Mouse (Mus musculus): ENCODE measurements at regions not wholly inside any gene's neighbourhood (a gene's known extent, or its start where the extent isn't known, plus 50 kb on each side); places are given as distances from the start of the nearest gene placed in this dataset.

DNA sequence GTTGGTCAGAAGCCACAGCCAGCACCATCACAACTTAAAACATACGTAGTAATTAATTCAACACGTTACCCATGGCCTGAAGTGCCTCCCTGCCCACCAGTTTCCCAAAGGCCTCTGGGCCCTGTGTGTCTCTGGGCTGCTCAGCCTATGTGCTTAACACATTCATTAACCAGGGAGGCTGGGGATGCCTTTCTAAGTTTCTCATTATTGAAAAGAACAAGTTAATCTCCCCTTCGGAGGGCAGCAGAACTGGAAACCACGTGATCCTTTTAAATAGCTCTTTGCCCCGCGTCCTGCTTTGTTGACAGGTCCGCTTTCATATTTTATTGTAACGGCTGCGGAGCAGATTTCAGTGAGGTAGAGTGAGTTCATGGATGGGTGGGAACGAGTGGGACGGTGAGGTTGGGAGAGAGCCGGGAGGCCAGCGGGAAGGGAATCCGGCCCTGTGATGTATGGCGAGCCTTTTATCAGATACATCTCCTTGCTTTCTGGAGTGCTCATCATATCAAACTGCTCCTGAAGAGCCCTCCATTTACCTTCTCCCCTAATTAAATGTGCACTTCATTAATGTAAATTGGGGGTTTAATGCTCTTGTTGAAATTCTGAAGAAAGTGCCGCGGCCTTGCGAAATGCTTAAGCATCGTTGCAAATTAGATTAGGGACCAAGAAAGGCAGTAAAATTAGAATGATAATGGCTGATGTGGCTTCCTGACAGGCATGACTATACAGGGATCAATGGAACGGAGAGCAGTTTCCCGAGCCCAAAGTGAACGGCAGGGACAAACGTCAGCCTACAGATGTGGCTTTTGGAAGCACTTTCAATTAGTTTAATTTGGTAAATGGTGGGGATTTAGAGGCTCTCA lies 127.0 kb downstream of the Nkx6-1 start:
- TF ChIP-seq POLR2A (IDR thresholded peaks at IDR 0.05; ENCODE audit: control insufficient read depth, extremely low read depth, insufficient read depth, low read length, poor library complexity): no peak
- TF ChIP-seq CTCF (IDR thresholded peaks at IDR 0.05; ENCODE audit: borderline replicate concordance, control insufficient read depth, extremely low read depth, insufficient read depth, low read length, poor library complexity): no peak
